ENCODE assay signal across 23 mouse cellular contexts in genomic region chr8:119857767-119858166, GRCm38 (mm10). TPM values are rescaled to one million over a fixed set of nuclear protein-coding genes. Genes with fewer than 3 reads are reported as not detected.
DNase-seq lines count a peak whose midpoint lies in the region; ATAC-seq and TF ChIP-seq lines count a peak whose summit lies in the region.
"Had no signal": no experiment of that assay in that cellular context is flagged by ENCODE, and none has a peak within 500 bp of the region (broad histone marks: within the 10 kb centered on the region; RNA-seq: fewer than 3 reads in every experiment).

No protein-coding gene starts in this region.

- no peak for TF ChIP-seq POLR2A in lung, adult 2 months (IDR thresholded peaks at IDR 0.05; ENCODE audit: borderline replicate concordance, extremely low read depth, low read depth, low read length)

- H3K4me1 ChIP-seq in lung, adult 2 months (ENCODE audit: control insufficient read depth, insufficient read depth, low read length), result peaks cover 5% of the 10 kb centered on the region; the same call in 1 of the 2 replicates

- intact Hi-C loops in left cerebral cortex, adult 2 months (cut with DNase I), result no loop called here

- no peak for TF ChIP-seq CTCF in lung, adult 2 months (IDR thresholded peaks at IDR 0.05; ENCODE audit: insufficient read depth, low read length)
- TF ChIP-seq CTCF in left cerebral cortex, adult 2 months (IDR thresholded peaks at IDR 0.05), result no peak

- ATAC-seq in megakaryocyte progenitor cell, adult 5-6 weeks (replicated peaks; ENCODE audit: poor library complexity), result peak; percentile 66
- ATAC-seq in erythroblast, adult 5-6 weeks (replicated peaks; ENCODE audit: low FRiP score, poor library complexity, severe bottlenecking), result no peak
- ATAC-seq: forebrain, embryonic 14.5 days; hindbrain, postnatal 0 days; intestine, embryonic 16.5 days; midbrain, embryonic 16.5 days had no signal

- WGBS in lung, adult 2 months, result 59% methylated on average over 6 of the region's 6 CpGs

- DNase-seq in layer of hippocampus, adult 9-11 months, result peak; percentile 37
- no peak for DNase-seq in layer of hippocampus, postnatal 36 days
- peak; percentile 47 for DNase-seq in lung, postnatal 36 days
- no peak for DNase-seq in lung, adult 2 months
- DNase-seq in left cerebral cortex, adult 2 months (ENCODE audit: extremely low spot score in 1 of 2, low spot score in 2 of 2), result no peak
- DNase-seq: adrenal gland, adult 8-10 months; B cell, adult 2 months; cerebellum, adult 8-10 months; cerebellum, postnatal 36 days; heart, postnatal 10 days; right cerebral cortex, postnatal 14 days had no signal

- H3K4me3 ChIP-seq in lung, adult 2 months (replicated peaks; ENCODE audit: extremely low read depth, low read depth, low read length), result no peak overlapping the region
- no peak overlapping the region for H3K4me3 ChIP-seq in left cerebral cortex, adult 2 months
- H3K4me3 ChIP-seq: heart, embryonic 12.5 days; hindbrain, embryonic 10.5 days; kidney, embryonic 15.5 days; neural tube, embryonic 15.5 days had no signal

- H3K27ac ChIP-seq in left cerebral cortex, adult 2 months, result no peak overlapping the region
- H3K27ac ChIP-seq: hindbrain, embryonic 10.5 days; hindbrain, postnatal 0 days; kidney, embryonic 15.5 days; neural tube, embryonic 15.5 days; stomach, postnatal 0 days had no signal

RNA-seq across cellular contexts. Expression of gene Klhl36, which starts 4.3 kb away (rescaled TPM):
- total RNA-seq in layer of hippocampus, postnatal 36 days (2021), result 1 to 10 TPM; 7.1 to 8.3 TPM
- 28.9 and 47.8 TPM in 2 replicates for polyA plus RNA-seq in lung, adult 2 months (2012; rRNA removed)
- 1.2 and 2.2 TPM in 2 replicates for total RNA-seq in megakaryocyte progenitor cell, adult 5-6 weeks (2015)
- 3.3 and 8.0 TPM in 2 replicates for total RNA-seq in megakaryocyte progenitor cell, adult 5-6 weeks (2017)
- total RNA-seq in left cerebral cortex, adult 2 months (2021), result 1 to 10 TPM; 7.2 to 8.9 TPM
- total RNA-seq in erythroblast, adult 5-6 weeks (2015; ENCODE audit: low replicate concordance), result 2.3 and 2.5 TPM in 2 replicates
- total RNA-seq in erythroblast, adult 5-6 weeks (2017; ENCODE audit: low replicate concordance), result 1.6 and 5.2 TPM in 2 replicates

RNA-seq across cellular contexts. Expression of gene Cotl1, which starts 17.4 kb away (rescaled TPM):
- 100 to 1,000 TPM; 129 to 137 TPM for total RNA-seq in layer of hippocampus, postnatal 36 days (2021)
- polyA plus RNA-seq in lung, adult 2 months (2012; rRNA removed), result 155 and 180 TPM in 2 replicates
- total RNA-seq in megakaryocyte progenitor cell, adult 5-6 weeks (2015), result 88.7 and 123 TPM in 2 replicates
- total RNA-seq in megakaryocyte progenitor cell, adult 5-6 weeks (2017), result 101 and 127 TPM in 2 replicates
- 10 to 100 TPM; 60.1 to 61.4 TPM for total RNA-seq in left cerebral cortex, adult 2 months (2021)
- total RNA-seq in erythroblast, adult 5-6 weeks (2015; ENCODE audit: low replicate concordance), result 95.5 and 123 TPM in 2 replicates
- total RNA-seq in erythroblast, adult 5-6 weeks (2017; ENCODE audit: low replicate concordance), result 51.2 and 98.1 TPM in 2 replicates

RNA-seq across cellular contexts. Expression of gene Usp10, which starts 52.4 kb away (rescaled TPM):
- 10 to 100 TPM; 86.6 to 95.8 TPM for total RNA-seq in layer of hippocampus, postnatal 36 days (2021)
- polyA plus RNA-seq in lung, adult 2 months (2012; rRNA removed), result 70.9 and 78.1 TPM in 2 replicates
- 71.9 and 73.0 TPM in 2 replicates for total RNA-seq in megakaryocyte progenitor cell, adult 5-6 weeks (2015)
- total RNA-seq in megakaryocyte progenitor cell, adult 5-6 weeks (2017), result 43.7 and 80.3 TPM in 2 replicates
- 10 to 100 TPM; 86.4 to 88.9 TPM for total RNA-seq in left cerebral cortex, adult 2 months (2021)
- 66.3 and 87.0 TPM in 2 replicates for total RNA-seq in erythroblast, adult 5-6 weeks (2015; ENCODE audit: low replicate concordance)
- total RNA-seq in erythroblast, adult 5-6 weeks (2017; ENCODE audit: low replicate concordance), result 59.7 and 83.1 TPM in 2 replicates

RNA-seq across cellular contexts. Expression of gene Gm20388, which starts 52.9 kb away (rescaled TPM):
- 10 to 100 TPM in 1 of 2 experiments, not detected in 1; 12.7 TPM for total RNA-seq in layer of hippocampus, postnatal 36 days (2021)
- polyA plus RNA-seq in lung, adult 2 months (2012; rRNA removed), result 58.5 and 67.8 TPM in 2 replicates
- total RNA-seq in megakaryocyte progenitor cell, adult 5-6 weeks (2015), result 18.6 and 18.7 TPM in 2 replicates
- 14.7 TPM in 1 of 2 replicates, not detected in the other for total RNA-seq in megakaryocyte progenitor cell, adult 5-6 weeks (2017)
- total RNA-seq in left cerebral cortex, adult 2 months (2021), result 1 to 10 TPM; 2.4 to 2.6 TPM
- 2.9 and 5.2 TPM in 2 replicates for total RNA-seq in erythroblast, adult 5-6 weeks (2015; ENCODE audit: low replicate concordance)
- total RNA-seq in erythroblast, adult 5-6 weeks (2017; ENCODE audit: low replicate concordance), result 0.28 and 7.8 TPM in 2 replicates
- polyA plus RNA-seq: embryonic facial prominence, embryonic 14.5 days; heart, embryonic 12.5 days; hindbrain, postnatal 0 days; neural tube, embryonic 15.5 days; stomach, postnatal 0 days had no signal

Comparison
In these comparisons a context has a peak if more than half of its experiments do, and no peak if none do; other contexts are left out.
1. DNase-seq: peak in layer of hippocampus, adult 9-11 months (single experiment) and lung, postnatal 36 days (single experiment); none in layer of hippocampus, postnatal 36 days (0 of 2), lung, adult 2 months (single experiment) and left cerebral cortex, adult 2 months (0 of 2).